Mouse (Mus musculus) induced T-regulatory cell, adult 2 months (primary cell): Measurements from ENCODE around the gene Gm5741.

Experiments
- DNase-seq: peaks from one replicate; pipeline ENCODE4 v3.0.0-alpha.2; 2012; ENCODE audit warnings: low read depth

Gm5741 gene

GRCm38 (mm10) chr8:85027922-85028321 is 39.9 kb downstream of the Gm5741 start:
- no peak for DNase-seq

GRCm38 (mm10) chr8:85027516-85027855 is 40.3 kb downstream of the Gm5741 start:
- peak; percentile 53 for DNase-seq

- peak; percentile 97 for DNase-seq
These were observed 40.9 kb downstream of the Gm5741 start, which contains the start of gene Trir for GRCm38 (mm10) chr8:85026670-85027515. TSS of gene Trir (plus strand) at chr8:85026823.

- peak; percentile 98 for DNase-seq
These were observed 42.5 kb downstream of the Gm5741 start, which contains the start of gene Asna1 for GRCm38 (mm10) chr8:85025098-85025932. TSS of gene Asna1 (minus strand) at chr8:85025281.

GRCm38 (mm10) chr8:85023846-85024245 is 43.9 kb downstream of the Gm5741 start:
- no peak for DNase-seq

GRCm38 (mm10) chr8:85021514-85022055 is 46.2 kb downstream of the Gm5741 start:
- DNase-seq: no peak
